Mouse (Mus musculus) olfactory bulb, adult 2 months (tissue): Measurements from ENCODE around the gene Sltm. TPM values are rescaled to one million over a fixed set of nuclear protein-coding genes. Genes with fewer than 3 reads are reported as not detected.

Experiments
- H3K27ac ChIP-seq: fragments of 200-500 bp; 2 replicates; pipeline ENCODE4 v1.5.1; 2012; ENCODE audit warnings: low read depth, low read length; ENCODE audit not compliant: insufficient read depth
- H3K4me1 ChIP-seq: fragments of 200-500 bp; 2 replicates; pipeline ENCODE4 v1.6.1; 2012; ENCODE audit warnings: low read length; ENCODE audit not compliant: control insufficient read depth, insufficient read depth
- H3K4me3 ChIP-seq: fragments of 200-500 bp; 2 replicates; pipeline ENCODE4 v1.5.1; 2012; ENCODE audit warnings: mild to moderate bottlenecking, low read depth, low read length, moderate library complexity; ENCODE audit not compliant: insufficient read depth
- CTCF ChIP-seq: fragments of 200-500 bp; IDR thresholded peaks from 2 replicates; pipeline ENCODE4 v1.5.1; 2012; ENCODE audit warnings: low read depth, mild to moderate bottlenecking, low read length, moderate library complexity; ENCODE audit not compliant: insufficient read depth
- POLR2A ChIP-seq: fragments of 200-500 bp; IDR thresholded peaks from 2 replicates; pipeline ENCODE4 v1.6.1; 2012; ENCODE audit warnings: mild to moderate bottlenecking, low read depth, low read length, moderate library complexity; ENCODE audit not compliant: insufficient read depth
- WGBS: fragments of 180-500 bp; shearing (Covaris S2); methylation state at CpG from one replicate; pipeline ENCODE4 v1.1.7; 2018; 5-methylcytosine and 5-hydroxymethylcytosine counted together
- polyA plus RNA-seq: library from polyadenylated mRNA; stranded (reverse); fragments of >200 nt; gene quantifications from 2 replicates; pipeline ENCODE4 v1.2.4, GENCODE M21; 2012; ENCODE audit warnings: low replicate concordance; ENCODE audit not compliant: missing spikeins, insufficient read depth, insufficient read length

Sltm gene
- polyA plus RNA-seq, 1 experiment, result 201 TPM

DNA sequence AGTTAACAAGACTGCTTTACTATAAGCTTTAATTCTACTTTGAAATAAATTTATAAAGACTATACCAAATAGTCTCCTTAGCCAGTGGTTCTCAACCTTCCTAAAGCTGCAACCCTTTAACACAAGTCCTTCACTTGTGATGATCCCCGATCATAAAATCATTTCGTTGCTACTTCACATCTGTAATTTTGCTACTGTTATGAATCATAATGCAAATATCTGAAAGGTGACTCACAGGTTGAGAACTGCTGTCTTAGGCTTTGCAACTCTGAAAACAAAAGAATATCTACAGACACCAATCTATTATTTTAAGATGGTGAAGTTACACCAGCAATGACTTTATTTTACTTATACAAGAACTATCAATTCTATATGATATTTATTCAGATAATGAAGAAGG is 94.2 kb downstream of the Sltm start:
- Histone ChIP-seq H3K4me3 (no peak overlapping the region), H3K4me1 (no peaks in the 10 kb centered on the region), H3K27ac (no peak overlapping the region)
- 82% methylated on average over 2 of the region's 2 CpGs for WGBS
- TF ChIP-seq POLR2A (no peak), CTCF (no peak)

Other genes with a start within 250 kb of the Sltm start
- not detected in 2 replicates for gene Ccnb2, start 121.2 kb upstream of the Sltm start, polyA plus RNA-seq
- gene Rnf111, start 39.0 kb upstream of the Sltm start, polyA plus RNA-seq, result not detected in 2 replicates
- gene Gm10642, start 113.5 kb downstream of the Sltm start, polyA plus RNA-seq, result not detected in 2 replicates
- gene Mindy2, start 114.4 kb downstream of the Sltm start, polyA plus RNA-seq, result not detected in 2 replicates
- not detected in 2 replicates for gene Adam10, start 136.2 kb downstream of the Sltm start, polyA plus RNA-seq